Mouse (Mus musculus) adrenal gland, postnatal 10 days (tissue): ENCODE results near the gene Rhox3a2. TPM values are rescaled to one million over a fixed set of nuclear protein-coding genes. Genes with fewer than 3 reads are reported as not detected.
"Not testable (repeated sequence)": the region's sequence is repeated elsewhere in the genome, so short reads cannot be mapped to it uniquely, and the experiment has no call there.

Source experiments
- DNase-seq: peaks from one replicate; pipeline ENCODE4 v3.0.0; 2021; ENCODE audit warnings: mixed read lengths
- long read RNA-seq, 2 experiments: library from polyadenylated mRNA; stranded (forward); transcript quantifications; one replicate each; pipeline ENCODE4 v2.0.0; 2021
- total RNA-seq, 2 experiments: library from RNA; stranded (reverse); gene quantifications; 2 replicates each; pipeline ENCODE4 v1.2.3; 2021

The Rhox3a2 gene
- total RNA-seq: not detected
- long read RNA-seq, experiment 1: 0 reads
- long read RNA-seq, experiment 2: 0 reads

DNA sequence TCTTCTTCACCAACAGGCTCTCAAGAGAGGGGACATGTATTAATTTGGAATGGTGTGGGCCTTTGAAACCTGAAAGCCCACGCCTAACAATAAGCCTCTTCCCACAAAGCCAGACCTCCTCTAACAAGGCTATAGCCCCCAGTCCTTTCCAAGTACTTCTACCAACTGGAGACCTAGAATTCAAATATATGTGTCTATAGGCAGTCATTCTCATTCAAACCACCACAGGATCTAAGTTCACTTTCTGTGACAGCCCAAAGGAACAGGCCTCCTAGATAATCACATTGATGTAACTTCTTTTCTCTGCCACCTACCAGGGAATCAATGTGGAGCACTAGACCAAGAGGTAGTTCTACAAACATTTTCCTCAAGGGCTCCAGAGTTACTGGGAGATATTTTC lies at the start of gene Rhox3a2:
Rhox3a2 (plus strand) TSS at position 301 of the 400 bp plus-strand sequence.
- DNase-seq: not testable (repeated sequence)

DNA sequence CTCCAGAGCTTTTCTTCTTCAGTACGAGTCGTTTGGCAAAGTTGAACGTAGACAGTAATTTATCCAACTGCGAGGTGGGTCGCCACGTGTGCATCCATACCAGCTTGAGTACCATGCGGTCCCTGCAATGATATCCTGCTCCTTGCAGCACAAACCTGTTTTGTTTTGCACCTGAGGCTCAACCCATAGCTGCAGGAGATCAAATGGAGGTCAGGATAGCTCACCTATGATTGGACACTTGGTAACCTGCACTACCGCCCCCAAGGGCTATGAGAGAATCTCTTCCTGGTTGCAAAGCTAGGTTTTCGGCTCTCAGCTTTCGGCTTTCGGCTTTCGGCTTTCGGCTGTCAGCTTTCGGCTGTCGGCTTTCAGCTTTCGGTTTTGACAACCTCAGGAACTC lies 10.7 kb downstream of the Rhox3a2 start, which contains the start of gene Rhox4a2:
Rhox4a2 (plus strand) TSS at position 301 of the 400 bp plus-strand sequence.
- DNase-seq: not testable (repeated sequence)

DNA sequence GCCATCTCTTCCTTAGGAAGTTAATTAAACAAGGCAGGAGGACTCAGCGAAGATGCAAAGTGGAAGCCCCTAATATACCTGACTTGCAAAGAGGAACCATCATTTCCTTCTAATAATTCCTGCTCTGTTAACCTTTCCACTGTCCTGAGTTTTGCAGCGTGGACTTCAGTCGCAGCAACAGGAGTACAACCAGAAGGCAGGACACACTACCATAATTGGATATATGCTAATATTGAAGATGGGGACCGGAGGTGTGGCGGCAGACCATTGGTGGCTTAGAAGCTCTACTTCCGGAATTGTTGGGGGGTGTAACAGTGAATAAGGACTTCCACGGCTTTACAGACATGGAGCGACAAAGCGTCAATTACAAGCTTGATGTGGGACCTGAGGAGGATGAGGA lies 31.9 kb downstream of the Rhox3a2 start, which contains the start of gene Rhox2b:
Rhox2b (plus strand) TSS at position 301 of the 400 bp plus-strand sequence.
- DNase-seq: not testable (repeated sequence)

DNA sequence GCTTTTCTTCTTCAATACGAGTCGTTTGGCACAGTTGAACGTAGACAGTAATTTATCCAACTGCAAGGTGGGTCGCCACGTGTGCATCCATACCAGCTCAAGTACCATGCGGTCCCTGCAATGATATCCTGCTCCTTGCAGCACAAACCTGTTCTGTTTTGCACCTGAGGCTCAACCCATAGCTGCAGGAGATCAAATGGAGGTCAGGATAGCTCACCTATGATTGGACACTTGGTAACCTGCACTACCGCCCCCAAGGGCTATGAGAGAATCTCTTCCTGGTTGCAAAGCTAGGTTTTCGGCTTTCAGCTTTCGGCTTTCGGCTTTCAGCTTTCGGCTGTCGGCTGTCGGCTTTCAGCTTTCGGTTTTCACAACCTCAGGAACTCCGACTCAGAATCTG lies 52.4 kb downstream of the Rhox3a2 start, which contains the start of gene Rhox4b:
Rhox4b (plus strand) TSS at position 301 of the 400 bp plus-strand sequence.
- DNase-seq: not testable (repeated sequence)

Other genes starting within 250 kb of the Rhox3a2 start
- gene Akap14, start 211.2 kb upstream of the Rhox3a2 start, total RNA-seq: not detected
- 100 to 1,000 TPM; 559 to 592 TPM for gene Ndufa1, start 188.9 kb upstream of the Rhox3a2 start, total RNA-seq
- gene Rnf113a1, start 188.8 kb upstream of the Rhox3a2 start, total RNA-seq: 1 to 10 TPM; 4.3 to 4.6 TPM
- gene Gm9, start 169.0 kb upstream of the Rhox3a2 start, total RNA-seq: not detected
- not detected for gene Rhox1, start 157.8 kb upstream of the Rhox3a2 start, total RNA-seq
- not detected for gene Rhox2a, start 135.1 kb upstream of the Rhox3a2 start, total RNA-seq
- not detected for gene Rhox3a, start 130.1 kb upstream of the Rhox3a2 start, total RNA-seq
- not detected for gene Rhox4a, start 114.7 kb upstream of the Rhox3a2 start, total RNA-seq
- not detected for gene Rhox4a2, start 10.8 kb downstream of the Rhox3a2 start, total RNA-seq
- not detected for gene Rhox2b, start 32.0 kb downstream of the Rhox3a2 start, total RNA-seq
- not detected for gene Rhox4b, start 52.5 kb downstream of the Rhox3a2 start, total RNA-seq
- gene Rhox2c, start 73.7 kb downstream of the Rhox3a2 start, total RNA-seq: not detected
- not detected for gene Rhox3c, start 78.6 kb downstream of the Rhox3a2 start, total RNA-seq
- not detected for gene Rhox4c, start 100.3 kb downstream of the Rhox3a2 start, total RNA-seq
- gene Rhox2d, start 113.4 kb downstream of the Rhox3a2 start, total RNA-seq: not detected
- not detected for gene Rhox4d, start 134.3 kb downstream of the Rhox3a2 start, total RNA-seq
- gene Rhox2e, start 150.4 kb downstream of the Rhox3a2 start, total RNA-seq: not detected
- gene Rhox3e, start 162.0 kb downstream of the Rhox3a2 start, total RNA-seq: not detected
- gene Rhox4e, start 177.4 kb downstream of the Rhox3a2 start, total RNA-seq: not detected
- gene Rhox2f, start 191.4 kb downstream of the Rhox3a2 start, total RNA-seq: not detected
- not detected for gene Rhox3f, start 201.0 kb downstream of the Rhox3a2 start, total RNA-seq
- gene Rhox4f, start 227.7 kb downstream of the Rhox3a2 start, total RNA-seq: not detected
- gene Rhox3g, start 248.6 kb downstream of the Rhox3a2 start, total RNA-seq: not detected